9 mouse cellular contexts compared by ENCODE assay signal in genomic region chr9:65589091-65589490, GRCm38 (mm10). TPM values are rescaled to one million over a fixed set of nuclear protein-coding genes. Genes with fewer than 3 reads are reported as not detected.
A peak's percentile ranks its signal among the peaks of the same experiment; 100 is the strongest.
DNase-seq lines count a peak whose midpoint lies in the region; ATAC-seq and TF ChIP-seq lines count a peak whose summit lies in the region.
"Had no signal": no experiment of that assay in that cellular context is flagged by ENCODE, and none has a peak within 500 bp of the region (broad histone marks: within the 10 kb centered on the region; RNA-seq: fewer than 3 reads in every experiment).

No protein-coding gene starts in this region.

- H3K36me3 ChIP-seq in kidney, embryonic 15.5 days: peaks cover 41% of the 10 kb centered on the region
- no peaks in the 10 kb centered on the region for H3K36me3 ChIP-seq in kidney, adult 2 months (ENCODE audit: control insufficient read depth, insufficient read depth, low read length)
- peaks cover 30% of the 10 kb centered on the region for H3K36me3 ChIP-seq in embryonic facial prominence, embryonic 12.5 days
- H3K36me3 ChIP-seq in hindbrain, embryonic 15.5 days: no peaks in the 10 kb centered on the region
- peaks cover 23% of the 10 kb centered on the region for H3K36me3 ChIP-seq in midbrain, embryonic 13.5 days

- TF ChIP-seq POLR2A in kidney, adult 2 months (IDR thresholded peaks at IDR 0.05; ENCODE audit: low read depth, low read length): no peak

- 92% methylated on average over 3 of the region's 3 CpGs for WGBS in kidney, embryonic 15.5 days
- WGBS in kidney, adult 2 months: 84% methylated on average over 3 of the region's 3 CpGs
- WGBS in embryonic facial prominence, embryonic 12.5 days: 92% methylated on average over 3 of the region's 3 CpGs
- 85% methylated on average over 3 of the region's 3 CpGs for WGBS in hindbrain, embryonic 15.5 days
- 88% methylated on average over 3 of the region's 3 CpGs for WGBS in midbrain, embryonic 13.5 days

- 0 out of 2 replicates have a peak overlapping the region, but pooled peaks have one; percentile 22 for H3K9ac ChIP-seq in kidney, embryonic 15.5 days
- H3K9ac ChIP-seq in embryonic facial prominence, embryonic 12.5 days: peak overlapping the region; percentile 83; the same call in 1 of the 2 replicates
- no peak overlapping the region for H3K9ac ChIP-seq in hindbrain, embryonic 15.5 days
- peak overlapping the region; percentile 21; the same call in 1 of the 2 replicates for H3K9ac ChIP-seq in midbrain, embryonic 13.5 days (replicated peaks)

- peak overlapping the region; percentile 64 for H3K4me3 ChIP-seq in kidney, embryonic 15.5 days (replicated peaks)
- no peak overlapping the region for H3K4me3 ChIP-seq in kidney, adult 2 months (ENCODE audit: insufficient read depth, low read depth, low read length)
- peak overlapping the region; percentile 66 for H3K4me3 ChIP-seq in embryonic facial prominence, embryonic 12.5 days
- H3K4me3 ChIP-seq in hindbrain, embryonic 15.5 days: peak overlapping the region; percentile 49; the same call in 1 of the 2 replicates
- peak overlapping the region; percentile 59 for H3K4me3 ChIP-seq in midbrain, embryonic 13.5 days (replicated peaks)

- TF ChIP-seq CTCF in kidney, adult 2 months (conservative IDR thresholded peaks at IDR 0.05; ENCODE audit: insufficient read depth, insufficient read length, low read depth, low read length): no peak

- H3K9me3 ChIP-seq in kidney, embryonic 15.5 days (replicated peaks): no peaks in the 10 kb centered on the region
- H3K9me3 ChIP-seq in embryonic facial prominence, embryonic 12.5 days: no peaks in the 10 kb centered on the region
- no peaks in the 10 kb centered on the region for H3K9me3 ChIP-seq in hindbrain, embryonic 15.5 days
- H3K9me3 ChIP-seq in midbrain, embryonic 13.5 days: no peaks in the 10 kb centered on the region

- H3K27ac ChIP-seq in kidney, embryonic 15.5 days: no peak overlapping the region
- no peak overlapping the region for H3K27ac ChIP-seq in kidney, adult 2 months (ENCODE audit: insufficient read depth, low read depth, low read length)
- no peak overlapping the region for H3K27ac ChIP-seq in embryonic facial prominence, embryonic 12.5 days
- H3K27ac ChIP-seq in hindbrain, embryonic 15.5 days (replicated peaks): no peak overlapping the region
- H3K27ac ChIP-seq in midbrain, embryonic 13.5 days: no peak overlapping the region

- no peak; the same call in 1 of the 2 replicates for ATAC-seq in kidney, embryonic 15.5 days (replicated peaks; ENCODE audit: low FRiP score)
- ATAC-seq in embryonic facial prominence, embryonic 12.5 days (ENCODE audit: insufficient number of reproducible peaks, insufficient read depth, low FRiP score, low TSS enrichment): no peak
- ATAC-seq in hindbrain, embryonic 15.5 days (ENCODE audit: low FRiP score, low read depth): peak; percentile 12; the same call in 1 of the 2 replicates
- ATAC-seq in midbrain, embryonic 13.5 days: no peak
- no peak for ATAC-seq in frontal cortex, adult (ENCODE audit: low TSS enrichment)
- ATAC-seq in erythroid progenitor cell, adult 5-6 weeks (replicated peaks; ENCODE audit: low FRiP score, poor library complexity, severe bottlenecking): no peak

- peak overlapping the region; percentile 99 for H3K4me2 ChIP-seq in kidney, embryonic 15.5 days
- H3K4me2 ChIP-seq in embryonic facial prominence, embryonic 12.5 days (replicated peaks): peak overlapping the region; percentile 99
- H3K4me2 ChIP-seq in hindbrain, embryonic 15.5 days: peak overlapping the region; percentile 98
- peak overlapping the region; percentile 100 for H3K4me2 ChIP-seq in midbrain, embryonic 13.5 days (replicated peaks)

- H3K27me3 ChIP-seq in kidney, embryonic 15.5 days: no peaks in the 10 kb centered on the region
- H3K27me3 ChIP-seq in kidney, adult 2 months (replicated peaks; ENCODE audit: control insufficient read depth, insufficient read depth, low read length): no peaks in the 10 kb centered on the region
- H3K27me3 ChIP-seq in embryonic facial prominence, embryonic 12.5 days: no peaks in the 10 kb centered on the region
- H3K27me3 ChIP-seq in hindbrain, embryonic 15.5 days: no peaks in the 10 kb centered on the region
- no peaks in the 10 kb centered on the region for H3K27me3 ChIP-seq in midbrain, embryonic 13.5 days

- H3K4me1 ChIP-seq in kidney, embryonic 15.5 days: peaks cover 34% of the 10 kb centered on the region
- peaks cover 10% of the 10 kb centered on the region; the same call in 1 of the 2 replicates for H3K4me1 ChIP-seq in kidney, adult 2 months (ENCODE audit: control insufficient read depth, insufficient read depth, low read length)
- peaks cover 21% of the 10 kb centered on the region for H3K4me1 ChIP-seq in embryonic facial prominence, embryonic 12.5 days
- H3K4me1 ChIP-seq in hindbrain, embryonic 15.5 days (replicated peaks): peaks cover 28% of the 10 kb centered on the region
- H3K4me1 ChIP-seq in midbrain, embryonic 13.5 days (replicated peaks): peaks cover 33% of the 10 kb centered on the region

- DNase-seq in kidney, adult 2 months: no peak
- DNase-seq in natural killer cell, adult 2 months (ENCODE audit: low spot score in 2 of 2): no peak

RNA-seq across cellular contexts. Expression of gene Pif1, which starts 2.1 kb away (rescaled TPM):
- polyA plus RNA-seq in kidney, embryonic 15.5 days (2015; fragmentation: Nextera tagmentation; extraction: Ambion mirVana): 12.7 and 17.5 TPM in 2 replicates
- 0.08 and 0.11 TPM in 2 replicates for polyA plus RNA-seq in kidney, adult 2 months (2012; rRNA removed)
- 21.8 and 24.5 TPM in 2 replicates for polyA plus RNA-seq in embryonic facial prominence, embryonic 12.5 days (2016; fragmentation: Nextera tagmentation; extraction: Ambion mirVana)
- 3.6 and 4.5 TPM in 2 replicates for polyA plus RNA-seq in hindbrain, embryonic 15.5 days (2015; fragmentation: Nextera tagmentation; extraction: Ambion mirVana)
- 8.4 and 9.7 TPM in 2 replicates for polyA plus RNA-seq in midbrain, embryonic 13.5 days (2015; fragmentation: Nextera tagmentation; extraction: Ambion mirVana)
- total RNA-seq in erythroid progenitor cell, adult 5-6 weeks (2015; ENCODE audit: low replicate concordance): 75.0 and 77.1 TPM in 2 replicates
- total RNA-seq in erythroid progenitor cell, adult 5-6 weeks (2017; ENCODE audit: low replicate concordance): 68.7 and 94.9 TPM in 2 replicates
- total RNA-seq: gastrocnemius, adult 18-20 months had no signal

RNA-seq across cellular contexts. Expression of gene Plekho2, which starts 9.3 kb away (rescaled TPM):
- 14.9 and 20.0 TPM in 2 replicates for polyA plus RNA-seq in kidney, embryonic 15.5 days (2015; fragmentation: Nextera tagmentation; extraction: Ambion mirVana)
- polyA plus RNA-seq in kidney, adult 2 months (2012; rRNA removed): 9.8 and 10.4 TPM in 2 replicates
- polyA plus RNA-seq in embryonic facial prominence, embryonic 12.5 days (2016; fragmentation: Nextera tagmentation; extraction: Ambion mirVana): 14.6 TPM in 2 replicates
- polyA plus RNA-seq in hindbrain, embryonic 15.5 days (2015; fragmentation: Nextera tagmentation; extraction: Ambion mirVana): 6.8 and 8.0 TPM in 2 replicates
- 5.6 and 5.9 TPM in 2 replicates for polyA plus RNA-seq in midbrain, embryonic 13.5 days (2015; fragmentation: Nextera tagmentation; extraction: Ambion mirVana)
- total RNA-seq in erythroid progenitor cell, adult 5-6 weeks (2015; ENCODE audit: low replicate concordance): 32.3 and 42.2 TPM in 2 replicates
- total RNA-seq in erythroid progenitor cell, adult 5-6 weeks (2017; ENCODE audit: low replicate concordance): 48.6 and 54.6 TPM in 2 replicates

RNA-seq across cellular contexts. Expression of gene Rbpms2, which starts 40.4 kb away (rescaled TPM):
- 29.8 and 30.3 TPM in 2 replicates for polyA plus RNA-seq in kidney, embryonic 15.5 days (2015; fragmentation: Nextera tagmentation; extraction: Ambion mirVana)
- 257 and 303 TPM in 2 replicates for polyA plus RNA-seq in kidney, adult 2 months (2012; rRNA removed)
- polyA plus RNA-seq in embryonic facial prominence, embryonic 12.5 days (2016; fragmentation: Nextera tagmentation; extraction: Ambion mirVana): 16.7 and 18.7 TPM in 2 replicates
- 4.1 and 4.9 TPM in 2 replicates for polyA plus RNA-seq in hindbrain, embryonic 15.5 days (2015; fragmentation: Nextera tagmentation; extraction: Ambion mirVana)
- polyA plus RNA-seq in midbrain, embryonic 13.5 days (2015; fragmentation: Nextera tagmentation; extraction: Ambion mirVana): 4.5 and 4.9 TPM in 2 replicates
- 9.6 TPM in 1 of 2 replicates, not detected in the other for total RNA-seq in erythroid progenitor cell, adult 5-6 weeks (2015; ENCODE audit: low replicate concordance)
- total RNA-seq in erythroid progenitor cell, adult 5-6 weeks (2017; ENCODE audit: low replicate concordance): not detected in 2 replicates
